Mouse (Mus musculus): Measurements from ENCODE around the gene Foxg1.

GRCm38 (mm10) chr12:49395969-49396368, 13.5 kb downstream of the Foxg1 start:
- TF ChIP-seq EP300 (IDR thresholded peaks at IDR 0.05; ENCODE audit: insufficient read depth, low read depth, low read length) (no peak), CTCF (IDR thresholded peaks at IDR 0.05) (no peak)
